Mouse (Mus musculus) stomach, embryonic 14.5 days (tissue): ENCODE data around the gene Adora1. TPM values are rescaled to one million over a fixed set of nuclear protein-coding genes. Genes with fewer than 3 reads are reported as not detected.

Source experiments
- ATAC-seq: fragments of 200-750 bp; cut with Nextera tagmentation; 2 replicates; pipeline ENCODE4 v1.8.0; 2017; ENCODE audit warnings: low read depth, moderate TSS enrichment; ENCODE audit not compliant: insufficient number of reproducible peaks, insufficient read depth, low FRiP score
- H3K27ac ChIP-seq: fragments of 300-500 bp; sonication (generic); 2 replicates; pipeline ENCODE4 v1.5.1; 2014; ENCODE audit warnings: mild to moderate bottlenecking, low read length, moderate library complexity, mixed read lengths
- H3K27me3 ChIP-seq: fragments of 300-500 bp; sonication (generic); 2 replicates; pipeline ENCODE4 v1.6.1; 2014; ENCODE audit warnings: low read length, control low read depth, mixed read lengths; ENCODE audit not compliant: control insufficient read depth, insufficient read depth
- H3K36me3 ChIP-seq: fragments of 300-500 bp; sonication (generic); 2 replicates; pipeline ENCODE4 v1.6.1; 2014; ENCODE audit warnings: mild to moderate bottlenecking, control low read depth, low read length, moderate library complexity, mixed read lengths; ENCODE audit not compliant: control insufficient read depth, insufficient read depth
- H3K4me1 ChIP-seq: fragments of 300-500 bp; sonication (generic); 2 replicates; pipeline ENCODE4 v1.6.1; 2014; ENCODE audit warnings: low read length, control low read depth, mixed read lengths; ENCODE audit not compliant: control insufficient read depth, insufficient read depth
- H3K4me2 ChIP-seq: fragments of 300-500 bp; sonication (generic); replicated peaks from 2 replicates; pipeline ENCODE4 v1.6.1; 2014; ENCODE audit warnings: low read depth, low read length, control low read depth
- H3K4me3 ChIP-seq: fragments of 300-500 bp; sonication (generic); 2 replicates; pipeline ENCODE4 v1.5.1; 2014; ENCODE audit warnings: low read depth, low read length, control low read depth
- H3K9ac ChIP-seq: fragments of 300-500 bp; sonication (generic); replicated peaks from 2 replicates; pipeline ENCODE4 v1.6.1; 2014; ENCODE audit warnings: low read depth, mild to moderate bottlenecking, control low read depth, low read length, moderate library complexity, mixed read lengths
- H3K9me3 ChIP-seq: fragments of 300-500 bp; sonication (generic); 2 replicates; pipeline ENCODE4 v1.6.1; 2016; ENCODE audit warnings: low read depth, low read length, control low read depth; ENCODE audit not compliant: control insufficient read depth
- WGBS: fragments of 180-500 bp; shearing (Covaris S2); extraction: QIAGEN DNeasy Blood & Tissue Kit; methylation state at CpG from one replicate; pipeline ENCODE4 v1.1.7; 2014; 5-methylcytosine and 5-hydroxymethylcytosine counted together
- polyA plus RNA-seq: library from polyadenylated mRNA; unstranded; fragments of >200 nt; fragmentation: Nextera tagmentation; extraction: Ambion mirVana; gene quantifications from 2 replicates; pipeline ENCODE4 v1.2.1, GENCODE M21; 2014

Adora1 gene
- polyA plus RNA-seq, 1 experiment from 2014 or later = 0.68 TPM

DNA sequence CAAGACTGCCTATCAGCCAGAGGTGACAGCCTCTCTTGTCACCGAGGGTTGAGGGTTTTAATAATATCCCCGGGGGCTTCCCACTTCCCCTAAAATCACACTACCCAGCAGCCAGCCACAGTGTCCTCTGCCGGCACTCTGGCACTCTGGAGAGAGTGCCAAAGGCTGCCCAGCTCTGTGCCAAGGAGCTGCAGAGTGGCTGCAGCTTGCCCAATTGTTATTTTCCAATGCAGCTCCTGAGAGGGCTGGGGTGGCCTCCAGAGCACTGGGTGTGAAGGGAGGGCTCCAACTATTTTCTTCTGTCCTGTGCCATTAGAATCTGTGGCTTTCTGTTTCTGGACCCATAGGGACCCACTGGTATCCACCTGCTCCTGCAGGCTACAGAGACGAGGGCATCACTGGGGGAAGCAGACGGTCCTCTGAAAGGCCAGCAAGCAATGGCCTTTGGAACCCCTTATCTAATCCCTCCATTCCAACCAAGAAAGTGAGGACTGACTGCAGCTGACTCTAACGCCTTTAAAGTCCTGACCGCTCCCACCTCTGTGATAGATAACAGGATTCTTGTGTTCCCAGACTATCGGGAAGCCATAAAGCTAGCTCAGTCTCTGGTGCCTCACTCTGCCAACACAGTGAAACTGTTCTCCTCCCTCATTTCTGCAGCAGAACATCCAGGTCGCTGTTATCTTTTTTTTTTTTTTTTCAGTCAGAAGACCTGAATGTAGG is 29.8 kb downstream of the Adora1 start:
- no peak overlapping the region for H3K4me3 ChIP-seq
- H3K36me3 ChIP-seq = no peaks in the 10 kb centered on the region
- no peak overlapping the region for H3K9ac ChIP-seq
- H3K27me3 ChIP-seq = no peaks in the 10 kb centered on the region
- no peak overlapping the region for H3K4me2 ChIP-seq
- WGBS = 50% methylated on average over 9 of the region's 9 CpGs
- no peak for ATAC-seq
- no peaks in the 10 kb centered on the region for H3K4me1 ChIP-seq
- H3K9me3 ChIP-seq = no peaks in the 10 kb centered on the region
- no peak overlapping the region for H3K27ac ChIP-seq

DNA sequence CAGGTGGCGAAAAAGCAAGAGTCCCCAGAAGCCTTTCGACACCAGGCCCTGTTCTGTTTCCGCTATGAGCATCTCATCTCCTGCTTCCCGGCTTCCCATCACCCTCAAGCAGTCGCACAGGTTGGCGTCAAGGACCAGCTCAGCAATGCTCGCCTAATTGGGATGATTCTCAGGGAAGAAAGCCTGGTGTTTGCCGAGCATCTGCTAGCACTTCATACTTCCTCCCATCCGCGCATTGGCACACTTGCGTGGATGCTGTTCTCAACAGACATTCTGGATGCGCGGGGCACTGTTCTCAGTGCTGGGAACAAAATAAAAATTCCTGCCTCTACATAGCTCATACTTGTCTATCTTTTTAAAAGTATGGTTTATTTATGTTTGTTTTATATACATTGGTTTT is 31.0 kb downstream of the Adora1 start:
- Histone ChIP-seq H3K36me3 (no peaks in the 10 kb centered on the region), H3K9me3 (no peaks in the 10 kb centered on the region), H3K4me2 (no peak overlapping the region), H3K9ac (no peak overlapping the region), H3K27ac (no peak overlapping the region), H3K4me1 (no peaks in the 10 kb centered on the region), H3K4me3 (no peak overlapping the region), H3K27me3 (no peaks in the 10 kb centered on the region)
- ATAC-seq = no peak
- WGBS = 87% methylated on average over 13 of the region's 13 CpGs

DNA sequence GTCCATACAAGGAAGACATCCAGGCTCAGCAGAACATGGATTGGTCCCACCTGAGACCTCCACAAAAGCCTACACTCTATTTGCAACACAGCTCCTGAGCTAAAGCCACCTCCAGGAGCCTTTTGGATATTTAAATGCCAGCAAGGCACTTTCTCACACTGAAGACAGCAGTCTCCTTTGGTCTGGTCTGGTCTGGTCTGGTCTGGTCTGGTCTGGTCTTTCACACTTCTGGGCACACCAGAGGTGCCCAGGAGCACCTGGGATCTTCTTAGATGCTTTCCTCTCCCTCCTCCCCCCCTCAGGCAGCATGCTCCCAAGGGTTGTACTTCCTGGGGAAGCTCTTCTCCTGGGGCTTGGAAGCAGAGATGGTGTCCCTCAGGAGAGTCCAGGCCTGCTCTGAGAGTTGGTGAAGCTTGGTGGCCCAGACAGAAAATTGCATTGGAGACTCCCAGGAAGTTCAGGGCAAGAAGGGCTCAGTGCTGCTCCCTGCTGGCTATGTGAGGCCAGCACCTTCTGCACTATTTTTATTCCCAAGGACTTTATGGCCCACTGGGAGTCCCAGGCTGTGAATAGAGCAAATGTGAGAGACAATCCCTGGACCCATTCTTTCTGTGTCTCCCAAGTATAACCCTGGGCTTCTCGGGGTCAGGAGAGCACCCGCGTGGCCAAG is 33.3 kb downstream of the Adora1 start:
- Histone ChIP-seq H3K27ac (no peak overlapping the region), H3K4me3 (no peak overlapping the region), H3K36me3 (no peaks in the 10 kb centered on the region), H3K4me2 (no peak overlapping the region), H3K9ac (no peak overlapping the region), H3K4me1 (no peaks in the 10 kb centered on the region), H3K9me3 (no peaks in the 10 kb centered on the region), H3K27me3 (no peaks in the 10 kb centered on the region)
- no peak for ATAC-seq
- WGBS = 49% methylated on average over 3 of the region's 3 CpGs

DNA sequence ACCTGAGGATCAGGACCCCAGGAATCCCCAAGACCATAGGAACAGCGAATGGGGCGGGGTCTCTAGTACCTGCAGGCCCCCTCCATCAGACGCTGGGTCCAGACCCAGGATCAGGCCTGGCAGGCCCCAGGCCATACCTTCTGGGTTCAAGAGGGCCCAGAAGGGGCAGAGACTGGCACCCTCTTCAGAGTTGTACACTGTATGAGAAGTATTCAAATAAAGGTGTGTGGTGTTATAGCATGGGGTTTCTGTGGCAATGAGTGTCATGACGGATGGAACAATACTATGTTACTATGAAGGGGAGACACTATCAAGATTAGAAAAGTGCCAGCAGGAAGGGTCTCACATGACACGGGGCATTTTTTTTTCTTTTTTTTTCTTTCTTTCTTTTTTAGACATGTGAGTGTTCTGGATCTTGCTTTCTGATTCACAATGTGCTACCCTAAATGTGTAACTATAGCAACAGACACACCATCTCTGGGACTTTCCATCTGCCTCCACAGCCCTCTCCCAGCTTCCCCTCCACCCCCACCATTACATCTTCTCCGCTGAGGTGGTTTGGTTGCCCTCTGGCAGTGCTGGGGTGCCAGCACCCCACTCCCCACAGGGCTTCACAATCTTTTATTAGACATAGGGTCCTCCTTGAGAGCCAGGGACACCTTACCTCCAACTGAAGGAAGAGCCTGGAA is 34.1 kb downstream of the Adora1 start:
- Histone ChIP-seq H3K36me3 (no peaks in the 10 kb centered on the region), H3K4me2 (no peak overlapping the region), H3K4me1 (peaks cover 2% of the 10 kb centered on the region; the same call in 1 of the 2 replicates), H3K9me3 (no peaks in the 10 kb centered on the region), H3K27ac (no peak overlapping the region), H3K27me3 (no peaks in the 10 kb centered on the region), H3K9ac (no peak overlapping the region), H3K4me3 (no peak overlapping the region)
- WGBS = 89% methylated on average over 6 of the region's 6 CpGs
- no peak for ATAC-seq

DNA sequence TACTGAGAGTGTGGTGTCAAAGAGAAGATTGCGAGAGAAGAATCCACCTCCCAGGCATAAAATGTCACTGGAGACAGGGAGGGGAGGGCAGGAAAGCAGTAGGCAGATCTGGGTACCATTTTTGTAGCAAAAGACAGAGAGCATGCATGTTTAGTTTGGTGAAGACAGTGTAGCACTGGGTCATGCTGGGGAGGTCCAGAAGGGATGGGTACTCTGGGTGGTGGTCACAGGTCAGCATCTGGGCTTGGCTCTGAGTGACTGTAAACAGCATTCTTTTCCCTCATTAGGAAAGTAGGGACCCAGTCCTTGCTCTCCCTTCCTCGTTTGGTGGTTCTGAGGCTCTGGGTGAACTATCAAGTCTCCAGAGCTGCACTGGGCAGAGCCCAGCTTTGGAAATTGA is 34.8 kb downstream of the Adora1 start:
- H3K27ac ChIP-seq = no peak overlapping the region
- no peak overlapping the region for H3K4me2 ChIP-seq
- H3K9ac ChIP-seq = no peak overlapping the region
- 53% methylated on average over 2 of the region's 2 CpGs for WGBS
- no peak overlapping the region for H3K4me3 ChIP-seq
- H3K9me3 ChIP-seq = no peaks in the 10 kb centered on the region
- H3K36me3 ChIP-seq = no peaks in the 10 kb centered on the region
- H3K27me3 ChIP-seq = no peaks in the 10 kb centered on the region
- peaks cover 9% of the 10 kb centered on the region; the same call in 1 of the 2 replicates for H3K4me1 ChIP-seq
- ATAC-seq = no peak

DNA sequence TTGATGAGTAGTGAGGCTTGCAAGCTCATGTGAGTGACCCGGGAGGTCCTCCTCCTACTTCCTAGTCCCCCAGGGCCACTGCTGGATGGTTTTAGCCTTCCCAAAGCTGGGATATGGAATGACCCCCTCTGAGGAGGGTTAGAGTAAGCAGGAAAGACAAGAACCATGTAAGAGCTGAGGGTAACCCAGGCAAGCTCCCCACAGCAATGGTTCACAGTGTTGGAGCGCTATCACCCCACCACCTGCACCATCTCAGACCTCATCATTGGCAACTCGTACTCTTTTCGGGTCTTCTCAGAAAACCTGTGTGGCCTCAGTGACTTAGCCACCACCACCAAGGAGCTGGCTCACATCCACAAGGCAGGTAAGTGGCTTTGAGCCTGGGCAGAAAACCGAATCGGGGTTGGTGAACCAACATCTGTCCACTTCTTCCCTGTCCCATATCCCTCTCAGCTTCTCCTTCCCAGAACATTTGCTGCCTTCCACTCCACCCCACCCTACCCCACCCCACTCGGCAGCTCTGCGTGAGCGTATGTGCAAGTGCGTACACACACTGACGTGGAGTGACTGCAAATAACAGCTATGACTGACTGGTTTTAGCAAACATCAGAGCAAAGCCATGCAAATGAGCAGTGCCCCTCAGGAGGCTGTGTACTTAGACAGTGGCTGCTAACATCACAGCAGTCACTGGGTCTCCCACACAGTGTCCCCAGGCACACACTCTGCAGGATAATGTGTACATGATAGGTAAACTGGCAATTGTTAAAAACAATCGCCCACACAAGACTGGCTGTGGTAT is 36.8 kb downstream of the Adora1 start:
- no peak overlapping the region for H3K4me2 ChIP-seq
- no peaks in the 10 kb centered on the region for H3K36me3 ChIP-seq
- no peak overlapping the region for H3K27ac ChIP-seq
- H3K27me3 ChIP-seq = no peaks in the 10 kb centered on the region
- H3K9ac ChIP-seq = no peak overlapping the region
- no peak overlapping the region for H3K4me3 ChIP-seq
- 76% methylated on average over 12 of the region's 12 CpGs for WGBS
- no peak for ATAC-seq
- peaks cover 15% of the 10 kb centered on the region; the same call in 1 of the 2 replicates for H3K4me1 ChIP-seq
- no peaks in the 10 kb centered on the region for H3K9me3 ChIP-seq

DNA sequence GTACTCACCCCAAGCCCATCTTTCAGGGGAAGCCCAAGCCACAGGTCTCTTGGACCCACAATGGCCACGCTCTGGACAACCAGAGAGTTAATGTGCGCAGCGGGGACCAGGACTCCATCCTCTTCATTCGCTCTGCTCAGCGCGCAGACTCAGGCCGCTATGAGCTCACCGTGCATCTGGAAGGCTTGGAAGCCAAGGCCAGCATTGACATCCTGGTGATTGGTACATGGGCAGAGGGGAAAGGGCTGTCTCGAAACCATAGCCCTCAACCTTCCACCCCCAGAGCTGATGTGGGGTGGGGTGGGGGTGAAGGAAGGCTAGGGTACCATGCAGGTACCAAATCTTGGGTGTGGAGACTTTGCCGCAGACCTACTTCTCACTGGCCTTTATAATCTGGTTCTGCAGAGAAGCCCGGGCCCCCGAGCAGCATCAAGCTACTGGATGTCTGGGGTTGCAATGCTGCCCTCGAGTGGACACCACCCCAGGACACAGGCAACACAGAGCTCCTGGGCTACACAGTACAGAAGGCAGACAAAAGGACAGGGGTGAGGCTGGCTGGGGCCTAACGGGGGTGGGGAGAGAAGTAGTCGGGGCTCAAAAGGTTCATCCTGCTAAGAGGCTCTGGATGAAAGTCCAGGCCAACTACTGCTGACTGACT is 37.8 kb downstream of the Adora1 start:
- no peak overlapping the region for H3K4me2 ChIP-seq
- 84% methylated on average over 15 of the region's 15 CpGs for WGBS
- H3K9me3 ChIP-seq = no peaks in the 10 kb centered on the region
- H3K27me3 ChIP-seq = no peaks in the 10 kb centered on the region
- H3K27ac ChIP-seq = no peak overlapping the region
- H3K36me3 ChIP-seq = no peaks in the 10 kb centered on the region
- ATAC-seq = no peak
- no peak overlapping the region for H3K4me3 ChIP-seq
- H3K4me1 ChIP-seq = peaks cover 15% of the 10 kb centered on the region; the same call in 1 of the 2 replicates
- no peak overlapping the region for H3K9ac ChIP-seq

DNA sequence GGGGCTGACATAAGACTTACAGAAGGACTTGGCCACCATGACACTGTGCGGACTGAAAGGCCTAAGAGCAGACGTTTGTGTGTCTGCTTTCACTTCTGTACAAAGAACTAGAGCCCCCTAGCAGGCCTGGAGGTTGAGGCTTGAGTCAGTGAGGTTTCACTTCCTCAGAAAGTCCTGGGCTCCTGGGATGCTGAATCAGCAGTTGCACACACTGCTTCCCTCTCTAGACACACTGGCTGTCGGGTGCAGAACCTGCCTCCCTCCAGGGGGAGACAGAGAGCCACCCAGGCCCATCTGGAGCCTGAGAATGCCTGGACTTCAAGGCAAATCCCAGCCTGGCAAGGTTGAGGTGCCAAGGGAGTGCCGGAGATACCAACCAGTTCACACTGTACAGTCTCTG is 38.8 kb downstream of the Adora1 start:
- peak overlapping the region; percentile 61; the same call in 1 of the 2 replicates for H3K27ac ChIP-seq
- no peaks in the 10 kb centered on the region for H3K36me3 ChIP-seq
- no peak overlapping the region for H3K9ac ChIP-seq
- no peaks in the 10 kb centered on the region for H3K27me3 ChIP-seq
- no peak overlapping the region for H3K4me2 ChIP-seq
- WGBS = 64% methylated on average over 4 of the region's 4 CpGs
- peaks cover 18% of the 10 kb centered on the region; the same call in 1 of the 2 replicates for H3K4me1 ChIP-seq
- no peak overlapping the region for H3K4me3 ChIP-seq
- ATAC-seq = no peak
- H3K9me3 ChIP-seq = no peaks in the 10 kb centered on the region
